Mouse (Mus musculus): ENCODE measurements around the gene Rgcc.

- TF ChIP-seq POLR2A (IDR thresholded peaks at IDR 0.05; ENCODE audit: insufficient read depth, low read depth, low read length), result no peak
- TF ChIP-seq CTCF (IDR thresholded peaks at IDR 0.05; ENCODE audit: insufficient read depth, low read depth, low read length), result no peak
Measured at GRCm38 (mm10) chr14:79284616-79285015, 16.8 kb downstream of the Rgcc start.
